Mouse (Mus musculus): ENCODE data around the gene Pcsk6. TPM values are rescaled to one million over a fixed set of nuclear protein-coding genes. Genes with fewer than 3 reads are reported as not detected.

Pcsk6 gene
- polyA plus RNA-seq, 2 experiments: 0.88 to 1.5 TPM

- Histone ChIP-seq H3K4me1 (replicated peaks; ENCODE audit: control insufficient read depth in 2 of 2, insufficient read depth in 2 of 2, low read length in 1 of 2) (no peaks in the 10 kb centered on the region), H3K4me3 (ENCODE audit: insufficient read depth in 1 of 2, low read depth in 2 of 2, low read length in 2 of 2) (no peak overlapping the region), H3K9me3 (ENCODE audit: control insufficient read depth, low read length) (no peaks in the 10 kb centered on the region), H3K27me3 (ENCODE audit: control insufficient read depth, insufficient read depth, low read length) (no peaks in the 10 kb centered on the region; the same call in 1 of the 2 replicates), H3K9ac (replicated peaks) (no peak overlapping the region), H3K36me3 (replicated peaks; ENCODE audit: control insufficient read depth, insufficient read depth, low read depth) (no peaks in the 10 kb centered on the region), H3K4me2 (ENCODE audit: low read depth) (no peak overlapping the region), H3K27ac (no peak overlapping the region)
- TF ChIP-seq EP300 (IDR thresholded peaks at IDR 0.05; ENCODE audit: low read depth) (no peak), CTCF (IDR thresholded peaks at IDR 0.05; ENCODE audit: low read depth) (no peak)
- WGBS (ENCODE audit: insufficient replicate concordance): 58% methylated on average over 7 of the region's 7 CpGs
- no peak for ATAC-seq (ENCODE audit: insufficient read depth)
- no peak for DNase-seq (ENCODE audit: low read depth in 3 of 3, low spot score in 3 of 3)
These were observed 237.3 kb downstream of the Pcsk6 start for GRCm38 (mm10) chr7:66098803-66099202.

Other genes starting within 250 kb of the Pcsk6 start
- gene Tarsl2, start 216.8 kb upstream of the Pcsk6 start, polyA plus RNA-seq (2012; rRNA removed): 6.3 and 10.7 TPM in 2 replicates
- gene Tarsl2, start 216.8 kb upstream of the Pcsk6 start, polyA plus RNA-seq (2014; fragmentation: Nextera tagmentation; extraction: Ambion mirVana): 18.2 and 22.9 TPM in 2 replicates
- 34.3 and 41.9 TPM in 2 replicates for gene Tm2d3, start 170.6 kb upstream of the Pcsk6 start, polyA plus RNA-seq (2012; rRNA removed)
- 33.6 and 34.6 TPM in 2 replicates for gene Tm2d3, start 170.6 kb upstream of the Pcsk6 start, polyA plus RNA-seq (2014; fragmentation: Nextera tagmentation; extraction: Ambion mirVana)
- not detected in 2 replicates for gene Gm45213, start 181.9 kb downstream of the Pcsk6 start, polyA plus RNA-seq (2012; rRNA removed)
- gene Gm45213, start 181.9 kb downstream of the Pcsk6 start, polyA plus RNA-seq (2014; fragmentation: Nextera tagmentation; extraction: Ambion mirVana): not detected in 2 replicates
- gene Snrpa1, start 197.3 kb downstream of the Pcsk6 start, polyA plus RNA-seq (2012; rRNA removed): 23.5 and 43.9 TPM in 2 replicates
- gene Snrpa1, start 197.3 kb downstream of the Pcsk6 start, polyA plus RNA-seq (2014; fragmentation: Nextera tagmentation; extraction: Ambion mirVana): 88.4 and 94.2 TPM in 2 replicates
- 23.6 and 39.8 TPM in 2 replicates for gene Selenos, start 217.9 kb downstream of the Pcsk6 start, polyA plus RNA-seq (2012; rRNA removed)
- 56.4 and 62.7 TPM in 2 replicates for gene Selenos, start 217.9 kb downstream of the Pcsk6 start, polyA plus RNA-seq (2014; fragmentation: Nextera tagmentation; extraction: Ambion mirVana)
- 5.7 and 7.9 TPM in 2 replicates for gene Chsy1, start 247.8 kb downstream of the Pcsk6 start, polyA plus RNA-seq (2012; rRNA removed)
- gene Chsy1, start 247.8 kb downstream of the Pcsk6 start, polyA plus RNA-seq (2014; fragmentation: Nextera tagmentation; extraction: Ambion mirVana): 9.0 and 11.0 TPM in 2 replicates

All from liver, embryonic 14.5 days (tissue).